Mouse (Mus musculus): ENCODE results near the gene Zfp710. TPM values are rescaled to one million over a fixed set of nuclear protein-coding genes. Genes with fewer than 3 reads are reported as not detected.

The Zfp710 gene
- total and polyA plus RNA-seq, 2 experiments: 5.4 to 12.7 TPM

- H3K27me3 ChIP-seq (ENCODE audit: control insufficient read depth, insufficient read depth, low read length): no peaks in the 10 kb centered on the region
- H3K79me2 ChIP-seq (ENCODE audit: control insufficient read depth, insufficient read depth, low read length): peaks cover 26% of the 10 kb centered on the region
- H3K36me3 ChIP-seq (ENCODE audit: control insufficient read depth, insufficient read depth, low read length): no peaks in the 10 kb centered on the region
- no peak overlapping the region for H3K4me3 ChIP-seq (ENCODE audit: insufficient read depth, low read depth, low read length)
- no peak for TF ChIP-seq POLR2A (IDR thresholded peaks at IDR 0.05; ENCODE audit: extremely low read depth, insufficient read depth, low read length)
- no peak for TF ChIP-seq CTCF (IDR thresholded peaks at IDR 0.05; ENCODE audit: low read depth, low read length)
- H3K4me1 ChIP-seq (ENCODE audit: control insufficient read depth, insufficient read depth, low read length): peaks cover 13% of the 10 kb centered on the region
- DNase-seq (ENCODE audit: extremely low read depth, low read depth, low spot score): no peak
- H3K27ac ChIP-seq (replicated peaks; ENCODE audit: insufficient read depth, low read depth, low read length): no peak overlapping the region
- WGBS: 86% methylated on average over 13 of the region's 13 CpGs
- H3K9ac ChIP-seq (ENCODE audit: low read depth, low read length): no peak overlapping the region
Measured at GRCm38 (mm10) chr7:80066675-80067455, 42.3 kb downstream of the Zfp710 start.

DNA sequence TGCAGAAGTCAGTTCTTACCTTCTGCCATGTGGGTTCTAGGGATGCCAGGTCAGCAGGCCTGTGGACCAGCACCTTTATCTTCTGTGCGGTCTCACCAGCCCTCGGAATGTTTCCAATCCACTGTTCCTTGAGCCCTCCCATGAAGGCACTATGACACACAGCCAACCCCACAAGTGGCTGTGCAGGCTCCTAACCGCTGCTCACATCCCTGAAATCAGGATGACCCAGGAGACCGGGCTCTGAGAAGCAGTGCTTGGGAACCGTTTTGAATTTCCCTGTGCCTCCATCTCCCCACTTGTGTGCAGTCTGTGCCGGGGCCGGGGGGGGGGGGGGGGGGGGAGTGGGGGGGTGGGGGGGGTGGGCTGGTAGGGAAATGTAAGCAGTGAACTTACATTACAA lies 43.7 kb downstream of the Zfp710 start:
- Histone ChIP-seq H3K27ac (replicated peaks; ENCODE audit: insufficient read depth, low read depth, low read length) (no peak overlapping the region), H3K4me3 (ENCODE audit: insufficient read depth, low read depth, low read length) (no peak overlapping the region), H3K79me2 (ENCODE audit: control insufficient read depth, insufficient read depth, low read length) (peaks cover 24% of the 10 kb centered on the region), H3K36me3 (ENCODE audit: control insufficient read depth, insufficient read depth, low read length) (no peaks in the 10 kb centered on the region), H3K4me1 (ENCODE audit: control insufficient read depth, insufficient read depth, low read length) (peaks cover 13% of the 10 kb centered on the region), H3K9ac (ENCODE audit: low read depth, low read length) (no peak overlapping the region), H3K27me3 (ENCODE audit: control insufficient read depth, insufficient read depth, low read length) (no peaks in the 10 kb centered on the region)
- no peak for DNase-seq (ENCODE audit: extremely low read depth, low read depth, low spot score)
- 69% methylated on average over 5 of the region's 7 CpGs for WGBS
- TF ChIP-seq CTCF (IDR thresholded peaks at IDR 0.05; ENCODE audit: low read depth, low read length) (no peak), POLR2A (IDR thresholded peaks at IDR 0.05; ENCODE audit: extremely low read depth, insufficient read depth, low read length) (no peak)

DNA sequence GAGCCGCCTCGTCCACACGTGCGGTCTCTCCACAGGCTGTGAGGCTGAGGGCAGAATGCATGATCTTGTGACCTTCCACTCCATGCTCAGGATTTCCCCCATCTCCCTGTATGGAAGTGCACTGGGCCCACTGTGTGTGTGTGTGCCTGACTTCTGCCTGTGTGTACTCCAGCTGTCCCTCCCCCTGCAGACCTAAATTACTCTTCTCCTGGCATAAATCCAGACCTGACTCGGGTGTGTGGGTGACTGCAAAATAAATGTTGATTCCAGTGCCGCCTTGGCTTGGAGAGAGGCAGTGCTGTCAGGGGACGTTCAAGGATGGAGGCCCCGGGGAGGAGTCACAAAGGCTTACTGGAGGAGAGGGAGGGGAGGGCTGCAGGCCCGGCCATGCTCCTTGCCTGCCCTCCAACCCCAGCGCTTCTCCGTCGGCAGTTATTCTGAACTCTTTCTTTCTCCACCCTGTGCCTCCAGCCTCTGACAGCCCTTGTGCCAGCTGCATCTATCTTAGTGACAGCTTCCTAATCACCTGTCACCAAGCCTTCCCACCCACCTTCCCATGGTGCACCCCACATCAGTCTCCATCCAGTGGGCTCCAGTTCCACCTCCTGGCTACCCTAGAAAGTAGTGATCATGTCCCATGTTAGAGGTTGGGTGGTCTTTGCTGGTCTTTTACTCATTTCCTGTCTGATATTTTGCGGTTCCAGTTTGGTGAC lies 45.2 kb downstream of the Zfp710 start:
- H3K27me3 ChIP-seq (ENCODE audit: control insufficient read depth, insufficient read depth, low read length): no peaks in the 10 kb centered on the region
- no peak overlapping the region for H3K27ac ChIP-seq (replicated peaks; ENCODE audit: insufficient read depth, low read depth, low read length)
- 38% methylated on average over 13 of the region's 13 CpGs for WGBS
- H3K79me2 ChIP-seq (ENCODE audit: control insufficient read depth, insufficient read depth, low read length): peaks cover 22% of the 10 kb centered on the region; the same call in 1 of the 2 replicates
- DNase-seq (ENCODE audit: extremely low read depth, low read depth, low spot score): no peak
- TF ChIP-seq POLR2A (IDR thresholded peaks at IDR 0.05; ENCODE audit: extremely low read depth, insufficient read depth, low read length): no peak
- no peak for TF ChIP-seq CTCF (IDR thresholded peaks at IDR 0.05; ENCODE audit: low read depth, low read length)
- H3K4me1 ChIP-seq (ENCODE audit: control insufficient read depth, insufficient read depth, low read length): peaks cover 13% of the 10 kb centered on the region
- no peaks in the 10 kb centered on the region for H3K36me3 ChIP-seq (ENCODE audit: control insufficient read depth, insufficient read depth, low read length)
- H3K4me3 ChIP-seq (ENCODE audit: insufficient read depth, low read depth, low read length): no peak overlapping the region
- H3K9ac ChIP-seq (ENCODE audit: low read depth, low read length): no peak overlapping the region

- peaks cover 13% of the 10 kb centered on the region for H3K4me1 ChIP-seq (ENCODE audit: control insufficient read depth, insufficient read depth, low read length)
- TF ChIP-seq CTCF (IDR thresholded peaks at IDR 0.05; ENCODE audit: low read depth, low read length): no peak
- TF ChIP-seq POLR2A (IDR thresholded peaks at IDR 0.05; ENCODE audit: extremely low read depth, insufficient read depth, low read length): no peak
- no peak overlapping the region for H3K27ac ChIP-seq (replicated peaks; ENCODE audit: insufficient read depth, low read depth, low read length)
- H3K4me3 ChIP-seq (ENCODE audit: insufficient read depth, low read depth, low read length): no peak overlapping the region
- no peaks in the 10 kb centered on the region for H3K36me3 ChIP-seq (ENCODE audit: control insufficient read depth, insufficient read depth, low read length)
- H3K9ac ChIP-seq (ENCODE audit: low read depth, low read length): no peak overlapping the region
- WGBS: 88% methylated on average over 9 of the region's 9 CpGs
- H3K79me2 ChIP-seq (ENCODE audit: control insufficient read depth, insufficient read depth, low read length): peaks cover 17% of the 10 kb centered on the region; the same call in 1 of the 2 replicates
- DNase-seq (ENCODE audit: extremely low read depth, low read depth, low spot score): no peak
- H3K27me3 ChIP-seq (ENCODE audit: control insufficient read depth, insufficient read depth, low read length): no peaks in the 10 kb centered on the region
Measured at GRCm38 (mm10) chr7:80071209-80071608, 46.6 kb downstream of the Zfp710 start.

- Histone ChIP-seq H3K4me1 (ENCODE audit: control insufficient read depth, insufficient read depth, low read length) (peaks cover 15% of the 10 kb centered on the region), H3K36me3 (ENCODE audit: control insufficient read depth, insufficient read depth, low read length) (no peaks in the 10 kb centered on the region), H3K9ac (ENCODE audit: low read depth, low read length) (no peak overlapping the region), H3K27me3 (ENCODE audit: control insufficient read depth, insufficient read depth, low read length) (no peaks in the 10 kb centered on the region), H3K4me3 (ENCODE audit: insufficient read depth, low read depth, low read length) (no peak overlapping the region), H3K27ac (replicated peaks; ENCODE audit: insufficient read depth, low read depth, low read length) (no peak overlapping the region), H3K79me2 (ENCODE audit: control insufficient read depth, insufficient read depth, low read length) (peaks cover 14% of the 10 kb centered on the region; the same call in 1 of the 2 replicates)
- DNase-seq (ENCODE audit: extremely low read depth, low read depth, low spot score): no peak
- 87% methylated on average over 6 of the region's 6 CpGs for WGBS
- TF ChIP-seq POLR2A (IDR thresholded peaks at IDR 0.05; ENCODE audit: extremely low read depth, insufficient read depth, low read length): no peak
- TF ChIP-seq CTCF (IDR thresholded peaks at IDR 0.05; ENCODE audit: low read depth, low read length): no peak
Measured at GRCm38 (mm10) chr7:80072297-80072696, 47.7 kb downstream of the Zfp710 start.
